Mouse (Mus musculus): ENCODE results near the gene Masp1. TPM values are rescaled to one million over a fixed set of nuclear protein-coding genes. Genes with fewer than 3 reads are reported as not detected.

Gene Masp1
- polyA plus RNA-seq, 1 experiment, result 14.2 TPM

- H3K27ac ChIP-seq (ENCODE audit: insufficient read depth, low read length), result no peak overlapping the region
- no peak overlapping the region for H3K4me3 ChIP-seq (ENCODE audit: insufficient read depth, low read length)
- TF ChIP-seq CTCF (IDR thresholded peaks at IDR 0.05; ENCODE audit: extremely low read depth, insufficient read depth, low read length) (no peak), POLR2A (IDR thresholded peaks at IDR 0.05; ENCODE audit: extremely low read depth, insufficient read depth, low read length) (no peak)
- no peaks in the 10 kb centered on the region for H3K4me1 ChIP-seq (ENCODE audit: control insufficient read depth, insufficient read depth, low read length)
These were observed 40.6 kb downstream of the Masp1 start for GRCm38 (mm10) chr16:23479872-23480603.

- Histone ChIP-seq H3K27ac (ENCODE audit: insufficient read depth, low read length) (no peak overlapping the region), H3K4me1 (ENCODE audit: control insufficient read depth, insufficient read depth, low read length) (no peaks in the 10 kb centered on the region), H3K4me3 (ENCODE audit: insufficient read depth, low read length) (no peak overlapping the region)
- TF ChIP-seq CTCF (IDR thresholded peaks at IDR 0.05; ENCODE audit: extremely low read depth, insufficient read depth, low read length), result no peak
- no peak for TF ChIP-seq POLR2A (IDR thresholded peaks at IDR 0.05; ENCODE audit: extremely low read depth, insufficient read depth, low read length)
These were observed 44.0 kb downstream of the Masp1 start for GRCm38 (mm10) chr16:23476598-23476997.

- TF ChIP-seq CTCF (IDR thresholded peaks at IDR 0.05; ENCODE audit: extremely low read depth, insufficient read depth, low read length) (no peak), POLR2A (IDR thresholded peaks at IDR 0.05; ENCODE audit: extremely low read depth, insufficient read depth, low read length) (no peak)
- Histone ChIP-seq H3K4me1 (ENCODE audit: control insufficient read depth, insufficient read depth, low read length) (no peaks in the 10 kb centered on the region), H3K4me3 (ENCODE audit: insufficient read depth, low read length) (no peak overlapping the region), H3K27ac (ENCODE audit: insufficient read depth, low read length) (no peak overlapping the region)
These were observed 45.0 kb downstream of the Masp1 start for GRCm38 (mm10) chr16:23475651-23476050.

GRCm38 (mm10) chr16:23472046-23472445 lies 48.6 kb downstream of the Masp1 start:
- H3K4me3 ChIP-seq (ENCODE audit: insufficient read depth, low read length), result no peak overlapping the region
- no peaks in the 10 kb centered on the region for H3K4me1 ChIP-seq (ENCODE audit: control insufficient read depth, insufficient read depth, low read length)
- no peak for TF ChIP-seq CTCF (IDR thresholded peaks at IDR 0.05; ENCODE audit: extremely low read depth, insufficient read depth, low read length)
- no peak for TF ChIP-seq POLR2A (IDR thresholded peaks at IDR 0.05; ENCODE audit: extremely low read depth, insufficient read depth, low read length)
- no peak overlapping the region for H3K27ac ChIP-seq (ENCODE audit: insufficient read depth, low read length)

GRCm38 (mm10) chr16:23471551-23471950 lies 49.1 kb downstream of the Masp1 start:
- TF ChIP-seq CTCF (IDR thresholded peaks at IDR 0.05; ENCODE audit: extremely low read depth, insufficient read depth, low read length) (no peak), POLR2A (IDR thresholded peaks at IDR 0.05; ENCODE audit: extremely low read depth, insufficient read depth, low read length) (no peak)
- Histone ChIP-seq H3K27ac (ENCODE audit: insufficient read depth, low read length) (no peak overlapping the region), H3K4me3 (ENCODE audit: insufficient read depth, low read length) (no peak overlapping the region), H3K4me1 (ENCODE audit: control insufficient read depth, insufficient read depth, low read length) (no peaks in the 10 kb centered on the region)

- H3K4me3 ChIP-seq (ENCODE audit: insufficient read depth, low read length), result no peak overlapping the region
- H3K4me1 ChIP-seq (ENCODE audit: control insufficient read depth, insufficient read depth, low read length), result no peaks in the 10 kb centered on the region
- TF ChIP-seq POLR2A (IDR thresholded peaks at IDR 0.05; ENCODE audit: extremely low read depth, insufficient read depth, low read length) (no peak), CTCF (IDR thresholded peaks at IDR 0.05; ENCODE audit: extremely low read depth, insufficient read depth, low read length) (no peak)
- H3K27ac ChIP-seq (ENCODE audit: insufficient read depth, low read length), result no peak overlapping the region
These were observed 56.8 kb downstream of the Masp1 start for GRCm38 (mm10) chr16:23463671-23464347.

GRCm38 (mm10) chr16:23458906-23459588 lies 61.6 kb downstream of the Masp1 start:
- H3K4me1 ChIP-seq (ENCODE audit: control insufficient read depth, insufficient read depth, low read length), result no peaks in the 10 kb centered on the region
- H3K27ac ChIP-seq (ENCODE audit: insufficient read depth, low read length), result no peak overlapping the region
- TF ChIP-seq CTCF (IDR thresholded peaks at IDR 0.05; ENCODE audit: extremely low read depth, insufficient read depth, low read length), result no peak
- TF ChIP-seq POLR2A (IDR thresholded peaks at IDR 0.05; ENCODE audit: extremely low read depth, insufficient read depth, low read length), result no peak
- H3K4me3 ChIP-seq (ENCODE audit: insufficient read depth, low read length), result no peak overlapping the region

GRCm38 (mm10) chr16:23457338-23457737 lies 63.3 kb downstream of the Masp1 start:
- Histone ChIP-seq H3K27ac (ENCODE audit: insufficient read depth, low read length) (no peak overlapping the region), H3K4me1 (ENCODE audit: control insufficient read depth, insufficient read depth, low read length) (no peaks in the 10 kb centered on the region), H3K4me3 (ENCODE audit: insufficient read depth, low read length) (no peak overlapping the region)
- TF ChIP-seq POLR2A (IDR thresholded peaks at IDR 0.05; ENCODE audit: extremely low read depth, insufficient read depth, low read length), result no peak
- TF ChIP-seq CTCF (IDR thresholded peaks at IDR 0.05; ENCODE audit: extremely low read depth, insufficient read depth, low read length), result no peak

- TF ChIP-seq POLR2A (IDR thresholded peaks at IDR 0.05; ENCODE audit: extremely low read depth, insufficient read depth, low read length), result no peak
- TF ChIP-seq CTCF (IDR thresholded peaks at IDR 0.05; ENCODE audit: extremely low read depth, insufficient read depth, low read length), result no peak
- H3K4me1 ChIP-seq (ENCODE audit: control insufficient read depth, insufficient read depth, low read length), result no peaks in the 10 kb centered on the region
- H3K27ac ChIP-seq (ENCODE audit: insufficient read depth, low read length), result no peak overlapping the region
- H3K4me3 ChIP-seq (ENCODE audit: insufficient read depth, low read length), result no peak overlapping the region
These were observed 64.1 kb downstream of the Masp1 start for GRCm38 (mm10) chr16:23456534-23456933.
